Mouse (Mus musculus): ENCODE results near the gene Sin3a. TPM values are rescaled to one million over a fixed set of nuclear protein-coding genes. Genes with fewer than 3 reads are reported as not detected.

The Sin3a gene
- 51.6 and 56.7 TPM in 2 replicates for polyA plus RNA-seq (2016; fragmentation: Nextera tagmentation; extraction: Ambion mirVana)

DNA sequence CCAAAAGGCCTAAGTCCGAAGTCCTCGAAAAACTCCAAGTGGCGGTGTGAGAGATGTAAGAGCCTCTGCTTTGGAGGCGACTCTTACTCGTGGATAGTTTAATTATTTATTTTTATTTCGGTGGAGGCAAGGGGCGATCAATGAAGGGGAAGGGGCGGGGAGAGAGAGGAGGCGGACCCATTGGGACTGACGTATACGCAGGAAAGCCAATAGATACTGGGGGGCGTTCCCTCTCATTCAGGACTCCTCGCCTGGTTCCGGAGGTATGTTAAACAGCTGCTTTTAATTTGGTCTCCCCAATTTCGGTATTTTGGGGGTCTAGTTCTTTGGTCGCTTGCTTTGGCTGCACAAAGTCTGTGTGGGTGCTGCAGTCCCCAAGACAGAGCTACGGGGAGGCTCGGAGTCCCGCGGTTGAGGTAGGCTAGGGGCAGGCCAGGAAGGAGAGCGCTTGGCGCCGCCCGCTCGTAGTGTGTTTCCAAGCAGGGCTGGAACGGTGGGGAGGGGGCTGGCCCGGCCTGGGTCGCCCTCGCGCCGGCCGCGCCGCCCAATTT lies at the start of gene Sin3a:
Gene Sin3a (plus strand): TSS at position 240 of the 551 bp plus-strand sequence.
- WGBS, result under 1% methylated on average over 34 of the region's 34 CpGs
- peak; percentile 82 for DNase-seq (ENCODE audit: low spot score)
- Histone ChIP-seq H3K36me3 (0 out of 2 replicates have a peak, but pooled peaks cover 3% of the 10 kb centered on the region), H3K27me3 (ENCODE audit: low read depth, poor library complexity, severe bottlenecking) (no peaks in the 10 kb centered on the region), H3K27ac (replicated peaks) (peak within 1 kb of the TSS; percentile 95), H3K9me3 (replicated peaks) (no peaks in the 10 kb centered on the region), H3K4me3 (peak within 1 kb of the TSS; percentile 95), H3K4me1 (peaks cover 31% of the 10 kb centered on the region)

DNA sequence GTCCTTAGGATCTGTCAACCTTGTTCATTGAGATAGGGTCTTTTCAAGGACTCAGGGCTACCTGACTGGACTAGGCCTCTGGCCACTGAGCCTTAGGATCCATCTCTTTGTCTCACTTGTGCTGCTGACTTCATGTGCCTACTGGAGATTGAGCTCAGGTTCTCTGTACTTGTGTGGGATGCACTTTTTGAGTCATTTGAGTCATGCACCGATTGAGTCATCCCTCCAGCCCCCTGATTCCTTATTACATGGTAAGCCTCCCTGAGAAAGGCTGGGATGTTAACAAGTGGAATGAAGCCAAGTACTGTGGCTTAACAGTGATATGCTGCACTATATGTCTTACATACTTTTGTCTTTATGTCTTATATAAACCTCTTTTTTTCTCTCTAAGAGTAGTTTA lies 40.1 kb upstream of the Sin3a start:
- no peak overlapping the region for H3K27ac ChIP-seq (replicated peaks)
- H3K4me3 ChIP-seq, result no peak overlapping the region
- H3K36me3 ChIP-seq, result peaks cover 83% of the 10 kb centered on the region
- H3K27me3 ChIP-seq (ENCODE audit: low read depth, poor library complexity, severe bottlenecking), result no peaks in the 10 kb centered on the region
- H3K9me3 ChIP-seq (replicated peaks), result no peaks in the 10 kb centered on the region
- WGBS, result 97% methylated on average over 1 of the region's 1 CpGs
- H3K4me1 ChIP-seq, result no peaks in the 10 kb centered on the region
- no peak for DNase-seq (ENCODE audit: low spot score)

DNA sequence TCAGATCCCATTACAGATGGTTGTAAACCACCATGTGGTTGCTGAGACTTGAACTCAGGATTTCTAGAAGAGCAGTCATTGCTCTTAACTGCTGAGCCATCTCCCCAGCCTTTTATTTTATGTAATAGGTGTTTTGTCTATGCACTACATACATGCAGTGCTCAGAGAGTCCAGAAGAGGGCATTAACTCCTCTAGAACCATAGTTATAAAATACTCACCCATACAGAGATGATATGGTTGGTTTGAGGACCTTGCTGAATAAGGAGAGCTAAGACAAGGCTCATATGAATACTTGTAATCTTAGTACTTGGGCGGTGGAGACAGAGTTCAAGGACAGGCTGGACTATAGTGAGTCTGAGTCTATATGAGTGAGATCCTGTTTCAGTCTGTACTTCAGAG lies 15.6 kb upstream of the Sin3a start:
- no peak for DNase-seq (ENCODE audit: low spot score)
- Histone ChIP-seq H3K27ac (replicated peaks) (no peak overlapping the region), H3K27me3 (ENCODE audit: low read depth, poor library complexity, severe bottlenecking) (no peaks in the 10 kb centered on the region), H3K4me1 (no peaks in the 10 kb centered on the region), H3K9me3 (replicated peaks) (no peaks in the 10 kb centered on the region), H3K36me3 (peaks cover 62% of the 10 kb centered on the region), H3K4me3 (no peak overlapping the region)
- 97% methylated on average over 1 of the region's 1 CpGs for WGBS

DNA sequence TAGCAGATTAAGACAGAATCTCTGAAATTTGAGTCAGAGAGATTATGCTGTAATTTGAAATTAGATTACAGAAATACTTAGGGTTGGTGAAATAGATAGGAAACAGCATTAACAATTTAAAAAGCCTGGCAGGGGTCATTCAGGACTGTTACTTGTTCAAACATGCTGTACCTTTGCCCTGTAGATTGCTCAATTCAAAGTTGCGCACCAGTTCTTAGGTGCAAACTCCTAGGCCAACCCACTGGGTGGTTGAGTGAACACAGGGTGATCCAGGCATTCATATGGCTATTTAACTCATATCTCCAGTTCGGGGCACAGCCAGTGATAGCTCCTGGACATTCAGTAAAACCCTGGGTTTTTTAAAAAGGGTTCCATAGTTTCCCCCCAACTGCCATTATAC lies 7.7 kb upstream of the Sin3a start:
- Histone ChIP-seq H3K4me3 (no peak overlapping the region), H3K4me1 (no peaks in the 10 kb centered on the region), H3K27me3 (ENCODE audit: low read depth, poor library complexity, severe bottlenecking) (no peaks in the 10 kb centered on the region), H3K27ac (replicated peaks) (no peak overlapping the region), H3K9me3 (replicated peaks) (no peaks in the 10 kb centered on the region), H3K36me3 (peaks cover 44% of the 10 kb centered on the region)
- 90% methylated on average over 2 of the region's 2 CpGs for WGBS
- no peak for DNase-seq (ENCODE audit: low spot score)

DNA sequence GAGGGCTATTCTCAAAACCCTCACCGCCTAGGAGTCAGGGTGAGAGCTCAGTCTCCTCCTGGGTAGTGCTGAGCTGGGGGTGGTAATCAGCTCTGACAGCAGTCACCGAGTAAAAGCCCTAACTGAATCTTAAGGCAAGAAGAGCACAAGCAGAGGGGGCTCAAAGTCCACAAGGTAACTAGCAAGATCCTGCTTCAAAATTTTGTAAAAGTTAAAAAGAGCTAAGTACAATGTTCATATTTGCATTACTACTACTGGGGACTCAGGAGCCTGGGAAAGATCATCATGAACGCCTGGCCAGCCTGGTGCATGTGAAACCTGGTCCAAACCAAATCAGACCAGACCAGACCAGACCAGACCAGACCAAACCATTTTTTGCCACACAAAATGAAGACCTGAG lies 3.6 kb upstream of the Sin3a start:
- no peak for DNase-seq (ENCODE audit: low spot score)
- Histone ChIP-seq H3K27ac (replicated peaks) (no peak overlapping the region), H3K4me3 (no peak overlapping the region), H3K27me3 (ENCODE audit: low read depth, poor library complexity, severe bottlenecking) (no peaks in the 10 kb centered on the region), H3K9me3 (replicated peaks) (no peaks in the 10 kb centered on the region), H3K4me1 (peaks cover 16% of the 10 kb centered on the region), H3K36me3 (peaks cover 12% of the 10 kb centered on the region; the same call in 1 of the 2 replicates)
- WGBS, result 67% methylated on average over 3 of the region's 3 CpGs

DNA sequence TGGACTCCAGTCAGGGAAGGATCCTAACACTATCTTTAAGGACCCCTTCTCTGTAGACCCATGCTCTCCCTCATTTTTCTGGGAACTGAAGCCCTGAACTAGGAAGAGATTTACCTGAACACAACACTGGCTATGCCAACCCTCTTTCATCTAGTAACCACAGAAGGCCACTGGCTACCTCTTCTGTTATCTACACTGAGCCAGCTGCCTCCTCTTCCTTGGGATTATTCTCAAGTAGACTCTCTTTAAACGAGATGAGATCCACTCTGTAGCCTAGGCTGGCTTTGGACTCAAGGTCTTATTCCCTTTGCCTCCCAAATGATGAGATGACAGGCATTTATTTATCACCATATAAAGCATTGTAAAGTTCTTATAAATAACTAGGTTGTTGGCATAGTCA lies 1.6 kb upstream of the Sin3a start:
- H3K4me3 ChIP-seq, result no peak overlapping the region
- 0 out of 2 replicates have a peak, but pooled peaks cover 5% of the 10 kb centered on the region for H3K36me3 ChIP-seq
- 52% methylated on average over 1 of the region's 1 CpGs for WGBS
- no peaks in the 10 kb centered on the region for H3K9me3 ChIP-seq (replicated peaks)
- H3K27me3 ChIP-seq (ENCODE audit: low read depth, poor library complexity, severe bottlenecking), result no peaks in the 10 kb centered on the region
- no peak for DNase-seq (ENCODE audit: low spot score)
- H3K4me1 ChIP-seq, result peaks cover 28% of the 10 kb centered on the region
- no peak overlapping the region for H3K27ac ChIP-seq (replicated peaks)

DNA sequence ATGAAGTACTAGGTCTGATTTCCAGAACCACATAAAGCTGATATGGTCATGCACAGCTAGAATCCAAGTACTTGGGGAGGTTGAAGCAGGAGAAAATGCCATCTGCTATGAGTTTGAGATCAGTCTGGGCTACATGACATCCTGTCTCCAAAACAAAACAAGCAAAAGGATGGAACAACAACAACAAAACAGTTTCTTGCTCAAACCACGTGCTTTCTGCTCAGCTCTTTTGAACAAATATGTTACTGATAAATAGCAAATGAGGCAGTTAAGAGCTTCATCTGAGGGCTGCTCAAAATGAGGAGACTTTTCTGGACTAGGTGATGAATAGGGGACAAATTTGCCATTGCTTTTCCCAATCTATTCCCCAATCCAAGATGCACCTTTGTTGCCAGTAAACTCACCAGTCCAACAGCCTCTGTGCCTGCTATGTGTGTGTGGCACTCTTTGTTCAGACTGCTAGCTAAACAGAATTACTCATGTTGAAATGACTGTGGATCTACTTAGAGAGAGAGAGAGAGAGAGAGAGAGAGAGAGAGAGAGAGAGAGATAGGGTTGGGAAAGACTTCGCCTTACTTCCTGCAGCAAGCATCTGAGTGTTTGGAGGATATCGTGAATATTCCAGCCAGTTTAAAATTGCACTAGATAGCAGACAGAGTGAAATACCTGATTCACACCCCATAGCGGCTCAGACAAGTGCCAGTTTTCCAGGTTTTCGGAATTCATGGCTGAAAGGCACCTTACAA lies 867 bp upstream of the Sin3a start:
- Histone ChIP-seq H3K9me3 (replicated peaks) (no peaks in the 10 kb centered on the region), H3K27me3 (ENCODE audit: low read depth, poor library complexity, severe bottlenecking) (no peaks in the 10 kb centered on the region), H3K27ac (replicated peaks) (peak overlapping the region; percentile 95), H3K4me1 (peaks cover 29% of the 10 kb centered on the region), H3K4me3 (peak overlapping the region; percentile 95), H3K36me3 (0 out of 2 replicates have a peak, but pooled peaks cover 3% of the 10 kb centered on the region)
- no peak for DNase-seq (ENCODE audit: low spot score)
- WGBS, result 27% methylated on average over 5 of the region's 5 CpGs

DNA sequence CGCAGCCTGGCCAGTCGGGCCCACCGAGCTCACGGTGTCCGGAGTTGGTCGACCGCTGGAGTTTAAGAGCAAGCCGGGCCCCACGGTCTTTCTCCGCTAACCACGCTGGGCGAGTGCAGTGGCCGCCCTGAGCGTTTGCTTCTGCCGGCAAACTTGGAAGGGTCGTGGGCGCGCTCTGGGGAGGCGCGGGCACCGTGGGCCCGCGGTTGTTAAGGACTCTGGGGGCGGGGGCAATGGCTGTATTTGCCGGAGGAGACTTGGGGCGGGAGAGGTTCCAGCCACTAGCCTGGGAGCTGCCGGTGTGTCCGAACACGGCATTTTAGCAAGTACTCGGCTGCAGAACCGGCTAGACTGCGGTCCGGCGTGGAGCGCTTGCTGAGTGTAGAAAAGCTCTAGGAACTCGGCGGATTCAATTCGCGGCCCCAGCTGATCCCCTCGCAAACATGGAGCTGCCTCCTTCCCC lies 717 bp downstream of the Sin3a start:
- WGBS, result under 1% methylated on average over 40 of the region's 40 CpGs
- Histone ChIP-seq H3K4me1 (peaks cover 38% of the 10 kb centered on the region), H3K36me3 (0 out of 2 replicates have a peak, but pooled peaks cover 3% of the 10 kb centered on the region), H3K27me3 (ENCODE audit: low read depth, poor library complexity, severe bottlenecking) (no peaks in the 10 kb centered on the region), H3K9me3 (replicated peaks) (no peaks in the 10 kb centered on the region), H3K4me3 (peak overlapping the region; percentile 95), H3K27ac (replicated peaks) (peak overlapping the region; percentile 95)
- no peak for DNase-seq (ENCODE audit: low spot score)

DNA sequence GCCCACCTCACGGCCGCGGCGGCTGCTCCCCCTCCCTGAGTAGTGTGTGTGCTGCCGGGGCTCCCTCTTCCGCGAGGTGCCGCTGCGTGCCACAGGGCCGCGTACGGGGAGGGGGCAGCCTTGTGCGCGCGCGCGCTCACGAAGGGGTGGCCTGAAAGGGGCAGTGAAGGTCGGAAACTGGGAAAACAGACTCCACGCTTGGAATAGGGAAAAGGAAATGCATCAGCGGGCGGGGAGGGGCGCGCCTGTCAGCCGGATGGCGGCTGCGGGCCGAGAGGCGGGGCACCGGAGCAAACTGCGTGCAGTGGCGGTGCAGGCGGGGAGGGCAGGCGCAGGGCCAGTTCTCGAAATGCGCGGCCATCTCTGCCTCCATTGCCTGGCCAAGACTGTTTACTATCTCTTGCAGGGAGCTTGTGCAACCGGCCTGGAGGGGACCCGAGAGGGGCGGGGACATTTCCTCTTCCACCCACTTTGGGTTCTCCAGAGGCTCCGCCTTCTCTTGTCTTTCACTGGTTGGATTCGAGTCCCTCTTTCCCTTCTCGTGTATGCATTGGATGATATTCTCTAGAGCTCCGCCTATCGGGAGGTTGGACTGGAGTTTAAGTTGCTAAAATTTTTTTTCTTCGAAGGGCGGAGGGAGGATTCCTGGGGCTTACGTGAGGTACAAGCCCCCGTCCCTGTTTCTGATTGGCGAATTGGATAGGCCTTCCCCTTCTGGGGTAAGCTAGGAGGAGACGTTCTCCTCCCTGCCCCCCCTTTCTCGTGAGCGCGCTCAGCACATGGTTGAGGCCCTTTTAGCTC lies 1.3 kb downstream of the Sin3a start:
- 0 out of 2 replicates have a peak, but pooled peaks cover 3% of the 10 kb centered on the region for H3K36me3 ChIP-seq
- H3K4me3 ChIP-seq, result peak overlapping the region; percentile 95
- H3K27ac ChIP-seq (replicated peaks), result peak overlapping the region; percentile 95
- H3K4me1 ChIP-seq, result peaks cover 44% of the 10 kb centered on the region
- DNase-seq (ENCODE audit: low spot score), result peak; percentile 96
- WGBS, result under 1% methylated on average over 54 of the region's 54 CpGs
- no peaks in the 10 kb centered on the region for H3K27me3 ChIP-seq (ENCODE audit: low read depth, poor library complexity, severe bottlenecking)
- no peaks in the 10 kb centered on the region for H3K9me3 ChIP-seq (replicated peaks)

DNA sequence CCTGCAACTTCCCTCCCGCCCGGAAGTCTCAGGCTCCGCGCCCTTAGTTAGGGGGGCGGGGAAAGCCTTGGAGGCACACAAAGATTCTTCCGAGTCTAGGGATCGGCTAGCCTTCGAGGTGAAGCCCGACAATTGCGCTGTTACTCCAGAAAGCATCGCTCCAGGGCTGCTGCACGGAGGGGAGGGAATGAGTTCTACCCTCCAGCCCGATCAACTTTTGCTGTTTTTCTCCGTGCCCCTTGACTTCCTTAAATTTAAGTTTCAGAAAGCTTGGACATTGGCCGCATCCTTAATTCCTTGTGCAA lies 1.9 kb downstream of the Sin3a start:
- Histone ChIP-seq H3K36me3 (0 out of 2 replicates have a peak, but pooled peaks cover under 1% of the 10 kb centered on the region), H3K27me3 (ENCODE audit: low read depth, poor library complexity, severe bottlenecking) (no peaks in the 10 kb centered on the region), H3K27ac (replicated peaks) (peak overlapping the region; percentile 95), H3K9me3 (replicated peaks) (no peaks in the 10 kb centered on the region), H3K4me1 (peaks cover 44% of the 10 kb centered on the region), H3K4me3 (peak overlapping the region; percentile 95)
- under 1% methylated on average over 15 of the region's 15 CpGs for whole genome bisulfite sequencing
- no peak for DNase-seq (ENCODE audit: low spot score)

DNA sequence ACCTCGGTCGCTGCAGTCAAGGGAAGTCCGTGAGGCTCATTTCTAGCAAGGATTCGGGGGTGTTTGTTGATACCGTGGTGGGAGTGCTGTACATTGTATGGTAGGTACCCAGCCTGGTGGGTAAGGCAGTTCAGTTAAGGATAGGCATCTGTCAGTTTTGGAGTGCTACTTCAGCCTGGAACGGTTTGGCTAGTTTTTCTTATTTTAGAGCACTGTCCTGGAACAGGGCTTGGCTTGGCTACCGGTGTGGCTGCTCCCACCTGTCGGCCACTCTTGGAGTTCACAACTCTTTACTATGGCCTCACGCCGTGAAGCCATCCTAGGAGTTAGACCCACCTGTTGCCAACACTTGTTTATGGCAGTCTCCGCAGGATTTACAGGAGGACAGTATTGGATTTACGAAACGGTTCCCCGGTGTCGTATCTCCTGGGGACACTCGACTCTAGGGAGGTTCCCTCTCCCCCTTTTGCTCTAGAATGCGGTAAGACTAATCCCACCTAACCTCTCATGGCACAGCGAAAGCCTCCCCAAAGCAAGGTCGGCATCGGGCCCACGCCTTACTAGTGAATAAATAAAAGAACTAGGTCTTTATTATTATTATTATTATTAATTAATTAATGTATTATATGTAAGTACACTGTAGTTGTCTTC lies 2.5 kb downstream of the Sin3a start:
- H3K27me3 ChIP-seq (ENCODE audit: low read depth, poor library complexity, severe bottlenecking), result no peaks in the 10 kb centered on the region
- WGBS, result 5% methylated on average over 21 of the region's 21 CpGs
- H3K4me3 ChIP-seq, result peak overlapping the region; percentile 95
- DNase-seq (ENCODE audit: low spot score), result peak; percentile 37
- H3K36me3 ChIP-seq, result 0 out of 2 replicates have a peak, but pooled peaks cover 3% of the 10 kb centered on the region
- H3K4me1 ChIP-seq, result peaks cover 44% of the 10 kb centered on the region
- no peaks in the 10 kb centered on the region for H3K9me3 ChIP-seq (replicated peaks)
- H3K27ac ChIP-seq (replicated peaks), result peak overlapping the region; percentile 95

DNA sequence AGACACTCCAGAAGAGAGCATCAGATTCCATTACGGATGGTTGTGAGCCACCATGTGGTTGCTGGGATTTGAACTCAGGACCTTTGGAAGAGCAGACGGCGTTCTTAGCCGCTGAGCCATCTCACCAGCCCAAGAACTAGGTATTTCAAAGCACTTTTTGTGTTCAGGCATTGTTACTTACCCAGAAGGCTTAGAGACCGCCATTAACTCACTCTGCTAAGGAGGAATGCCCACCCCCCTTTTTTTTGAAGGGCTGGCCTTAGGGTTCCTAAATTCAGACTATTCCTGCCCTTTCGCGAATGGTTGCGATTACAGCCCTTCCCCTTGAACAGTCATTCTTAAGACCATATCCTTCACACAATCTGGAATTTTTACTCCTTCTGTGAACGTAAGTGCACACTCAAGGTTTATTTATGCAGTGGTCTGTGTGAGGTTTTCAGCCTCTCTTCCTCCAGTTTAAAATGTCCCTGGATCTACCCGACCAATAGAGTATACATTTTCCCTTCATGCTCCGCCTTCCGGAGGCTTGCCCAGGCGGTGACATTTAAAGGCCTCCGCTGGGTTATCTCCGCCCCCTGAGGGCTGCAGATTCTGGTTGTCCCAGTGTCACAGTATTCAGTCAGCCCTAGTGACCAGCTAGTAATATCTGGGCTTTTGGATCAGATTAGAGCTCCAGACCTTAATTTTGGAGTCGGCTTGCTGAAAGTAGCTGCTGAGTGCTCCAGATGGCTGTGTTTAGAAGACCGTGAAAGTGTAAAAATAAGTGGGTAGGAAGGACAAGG lies 3.2 kb downstream of the Sin3a start:
- peak; percentile 71 for DNase-seq (ENCODE audit: low spot score)
- Histone ChIP-seq H3K27me3 (ENCODE audit: low read depth, poor library complexity, severe bottlenecking) (no peaks in the 10 kb centered on the region), H3K4me1 (peaks cover 43% of the 10 kb centered on the region), H3K36me3 (peaks cover 7% of the 10 kb centered on the region; the same call in 1 of the 2 replicates), H3K27ac (replicated peaks) (peak overlapping the region; percentile 95), H3K9me3 (replicated peaks) (no peaks in the 10 kb centered on the region), H3K4me3 (peak overlapping the region; percentile 95)
- WGBS, result 8% methylated on average over 17 of the region's 17 CpGs
